Mouse (Mus musculus) CH12.LX (cell line): ENCODE data around the gene Mitf. TPM values are rescaled to one million over a fixed set of nuclear protein-coding genes. Genes with fewer than 3 reads are reported as not detected.

ENCODE experiments used
- DNase-seq: peaks from one replicate; pipeline ENCODE4 v3.0.0-alpha.2; 2013; ENCODE audit errors: extremely low read depth
- H3K27ac ChIP-seq: 2 replicates; pipeline ENCODE4 v1.5.1; 2012; ENCODE audit warnings: low read depth, mild to moderate bottlenecking, control low read depth, moderate library complexity; ENCODE audit not compliant: insufficient read depth
- H3K27me3 ChIP-seq: replicated peaks from 2 replicates; pipeline ENCODE3; 2012; ENCODE audit warnings: inconsistent platforms
- H3K36me3 ChIP-seq, 2 experiments: replicated peaks in 1 of 2; 2 replicates each; pipeline versions ENCODE3 to v1.6.1; 2012; ENCODE audit warnings: inconsistent platforms in 1 of 2, low read length in 1 of 2, mild to moderate bottlenecking in 1 of 2, mixed read lengths in 1 of 2, moderate library complexity in 1 of 2; ENCODE audit not compliant: control insufficient read depth in 1 of 2, insufficient read depth in 1 of 2
- H3K4me1 ChIP-seq, 2 experiments: 2 replicates each; pipeline ENCODE4 v1.6.1; 2012; ENCODE audit warnings: inconsistent platforms in 1 of 2, moderate library complexity in 1 of 2; ENCODE audit not compliant: insufficient read depth in 2 of 2, control insufficient read depth in 1 of 2
- H3K4me2 ChIP-seq: 2 replicates; pipeline ENCODE4 v1.6.1; 2012; ENCODE audit warnings: low read depth, mild to moderate bottlenecking, control low read depth; ENCODE audit not compliant: poor library complexity, insufficient read depth, severe bottlenecking
- H3K4me3 ChIP-seq, 3 experiments: fragments of 150-350 bp in 1 of 3; sonication (generic) in 1 of 3; replicated peaks in 1 of 3; 2 replicates each; pipeline versions ENCODE3 to v1.5.1; 2011 to 2012; ENCODE audit warnings: low read depth in 2 of 3, low read length in 2 of 3, mild to moderate bottlenecking in 2 of 3, moderate library complexity in 2 of 3, control low read depth in 1 of 3, improper control_type of control experiment in 1 of 3, inconsistent platforms in 1 of 3, mixed read lengths in 1 of 3; ENCODE audit not compliant: poor library complexity in 1 of 3
- H3K79me2 ChIP-seq: replicated peaks from 2 replicates; pipeline ENCODE4 v1.6.1; 2012; ENCODE audit warnings: mild to moderate bottlenecking, moderate library complexity; ENCODE audit not compliant: control insufficient read depth, poor library complexity, insufficient read depth, severe bottlenecking; ENCODE audit errors: extremely low read depth
- H3K9ac ChIP-seq: 2 replicates; pipeline ENCODE4 v1.6.1; 2012; ENCODE audit warnings: low read depth, mild to moderate bottlenecking, control low read depth, moderate library complexity; ENCODE audit not compliant: insufficient read depth
- H3K9me3 ChIP-seq: replicated peaks from 2 replicates; pipeline ENCODE3; 2012; ENCODE audit warnings: low read length, inconsistent platforms, mixed read lengths
- BHLHE40 ChIP-seq: IDR thresholded peaks from 2 replicates; pipeline ENCODE4 v1.6.1; 2011; ENCODE audit warnings: mild to moderate bottlenecking, low read depth, low read length, improper control_type of control experiment
- CHD2 ChIP-seq: IDR thresholded peaks from 2 replicates; pipeline ENCODE4 v1.6.1; 2011; ENCODE audit warnings: low read length, improper control_type of control experiment
- E2F4 ChIP-seq: IDR thresholded peaks from 2 replicates; pipeline ENCODE4 v1.6.1; 2011; ENCODE audit warnings: low read depth, low read length, improper control_type of control experiment; ENCODE audit not compliant: insufficient replicate concordance
- EP300 ChIP-seq: IDR thresholded peaks from 2 replicates; pipeline ENCODE4 v1.6.1; 2011; ENCODE audit warnings: low read length, improper control_type of control experiment
- GABPA ChIP-seq: IDR thresholded peaks from 2 replicates; pipeline ENCODE4 v1.6.1; 2012; ENCODE audit warnings: low read depth, low read length, improper control_type of control experiment, inconsistent platforms; ENCODE audit not compliant: insufficient replicate concordance
- HCFC1 ChIP-seq: IDR thresholded peaks from 2 replicates; pipeline ENCODE4 v1.6.1; 2012; ENCODE audit warnings: low read depth, mild to moderate bottlenecking, inconsistent platforms, low read length, improper control_type of control experiment
- IRF4 ChIP-seq: IDR thresholded peaks from 2 replicates; pipeline ENCODE4 v1.6.1; 2014; ENCODE audit warnings: low read depth, mild to moderate bottlenecking, inconsistent platforms, low read length, improper control_type of control experiment
- JUN ChIP-seq: IDR thresholded peaks from 2 replicates; pipeline ENCODE4 v1.6.1; 2011; ENCODE audit warnings: low read depth, mild to moderate bottlenecking, low read length, improper control_type of control experiment, moderate library complexity; ENCODE audit not compliant: insufficient read depth
- JUND ChIP-seq: conservative IDR thresholded peaks from 2 replicates; pipeline ENCODE4 v1.6.1; 2011; ENCODE audit warnings: low read depth, low read length, improper control_type of control experiment
- KAT2A ChIP-seq: IDR thresholded peaks from 2 replicates; pipeline ENCODE4 v1.6.1; 2012; ENCODE audit warnings: low read length, improper control_type of control experiment, inconsistent platforms; ENCODE audit not compliant: insufficient replicate concordance
- MAFK ChIP-seq: IDR thresholded peaks from 2 replicates; pipeline ENCODE4 v1.6.1; 2011; ENCODE audit warnings: low read length, improper control_type of control experiment; ENCODE audit not compliant: insufficient replicate concordance
- MAZ ChIP-seq: IDR thresholded peaks from 2 replicates; pipeline ENCODE4 v1.6.1; 2012; ENCODE audit warnings: low read depth, mild to moderate bottlenecking, inconsistent platforms, low read length, improper control_type of control experiment, moderate library complexity
- MEF2A ChIP-seq: IDR thresholded peaks from 2 replicates; pipeline ENCODE4 v1.6.1; 2014; ENCODE audit warnings: low read depth, mild to moderate bottlenecking, inconsistent platforms, low read length, improper control_type of control experiment, borderline replicate concordance
- NELFE ChIP-seq: IDR thresholded peaks from 2 replicates; pipeline ENCODE4 v1.6.1; 2011; ENCODE audit warnings: low read depth, low read length, improper control_type of control experiment
- PAX5 ChIP-seq: IDR thresholded peaks from 2 replicates; pipeline ENCODE4 v1.6.1; 2012; ENCODE audit warnings: low read length, inconsistent platforms, mixed read lengths
- POLR2AphosphoS2 ChIP-seq: IDR thresholded peaks from 2 replicates; pipeline ENCODE4 v1.6.1; 2011; ENCODE audit warnings: low read depth, low read length, improper control_type of control experiment
- RAD21 ChIP-seq: IDR thresholded peaks from 2 replicates; pipeline ENCODE4 v1.6.1; 2011; ENCODE audit warnings: low read depth, mild to moderate bottlenecking, low read length, improper control_type of control experiment, moderate library complexity
- SIN3A ChIP-seq: IDR thresholded peaks from 2 replicates; pipeline ENCODE4 v1.6.1; 2012; ENCODE audit warnings: low read length, improper control_type of control experiment, inconsistent platforms
- TBP ChIP-seq: conservative IDR thresholded peaks from 2 replicates; pipeline ENCODE4 v1.6.1; 2011; ENCODE audit warnings: low read depth, low read length, improper control_type of control experiment
- TCF12 ChIP-seq: IDR thresholded peaks from 2 replicates; pipeline ENCODE4 v1.6.1; 2014; ENCODE audit warnings: low read depth, mild to moderate bottlenecking, inconsistent platforms, low read length, improper control_type of control experiment
- USF1 ChIP-seq: IDR thresholded peaks from 2 replicates; pipeline ENCODE4 v1.6.1; 2014; ENCODE audit warnings: low read depth, mild to moderate bottlenecking, inconsistent platforms, low read length, improper control_type of control experiment
- USF2 ChIP-seq: conservative IDR thresholded peaks from 2 replicates; pipeline ENCODE4 v1.6.1; 2011; ENCODE audit warnings: low read depth, low read length, improper control_type of control experiment
- ZC3H11A ChIP-seq: IDR thresholded peaks from 2 replicates; pipeline ENCODE4 v1.6.1; 2012; ENCODE audit warnings: low read depth, mild to moderate bottlenecking, inconsistent platforms, low read length, improper control_type of control experiment
- ZKSCAN1 ChIP-seq: IDR thresholded peaks from 2 replicates; pipeline ENCODE4 v1.6.1; 2012; ENCODE audit warnings: low read depth, inconsistent platforms, low read length, improper control_type of control experiment, borderline replicate concordance
- ZMIZ1 ChIP-seq: IDR thresholded peaks from 2 replicates; pipeline ENCODE4 v1.6.1; 2012; ENCODE audit warnings: low read depth, mild to moderate bottlenecking, inconsistent platforms, low read length, improper control_type of control experiment
- ZNF384 ChIP-seq: IDR thresholded peaks from 2 replicates; pipeline ENCODE4 v1.6.1; 2012; ENCODE audit warnings: low read depth, low read length, improper control_type of control experiment, inconsistent platforms
- dilution Hi-C: fragments of 300-500 bp; cut with MboI; formaldehyde crosslinking; loops from 2 replicates; pipeline ENCODE4 v1.14.3; 2020; ENCODE audit warnings: low sequenced_read_pairs; ENCODE audit not compliant: extremely low pct_unique_long_range_greater_than_20kb, extremely low pct_ligation_motif_present
- in situ Hi-C: fragments of 300-500 bp; cut with MboI; formaldehyde crosslinking; loops from 3 replicates; pipeline ENCODE4 v1.14.3; 2019; ENCODE audit warnings: low sequenced_read_pairs, low pct_ligation_motif_present, low pct_unique_long_range_greater_than_20kb, mixed read lengths
- polyA plus RNA-seq: library from polyadenylated mRNA; unstranded; fragments of >175 nt; gene quantifications from 2 replicates; pipeline ENCODE4 v1.2.1, GENCODE M21; 2012; ENCODE audit warnings: low read depth; ENCODE audit not compliant: insufficient read length
- total RNA-seq, 2 experiments: library from RNA; depleted of rRNA; stranded (reverse); fragments of 300-350 nt in 1 of 2; fragments of >200 nt in 1 of 2; gene quantifications; 2 replicates each; pipeline ENCODE4 v1.2.3; 2012 to 2014

Mitf gene
- total and polyA plus RNA-seq, 3 experiments = 3.4 to 4.7 (median 3.6) TPM

DNA sequence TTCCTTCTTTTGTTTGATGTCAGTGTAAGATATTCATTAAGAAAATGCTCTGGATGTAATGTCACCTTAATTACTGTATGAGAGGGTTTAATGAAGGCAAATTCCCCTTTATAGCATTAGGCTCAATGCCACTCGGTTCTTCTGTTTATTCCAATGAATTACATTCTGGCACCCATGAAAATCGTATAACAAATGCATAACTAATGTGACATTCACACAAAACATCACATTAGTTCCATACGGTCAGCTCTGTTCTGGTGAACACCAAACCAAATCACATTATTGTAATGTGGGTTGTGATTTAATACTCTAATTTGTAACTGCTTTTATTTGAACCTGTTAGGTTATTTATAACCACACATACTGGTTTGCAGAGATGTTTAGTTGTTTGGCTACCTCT, 231.7 kb downstream of the Mitf start:
- H3K27me3 ChIP-seq = no peaks in the 10 kb centered on the region
- no peak overlapping the region for H3K4me3 ChIP-seq
- dilution Hi-C loops (no loop called here), in situ Hi-C loops (no loop called here)
- H3K9me3 ChIP-seq = no peaks in the 10 kb centered on the region
- H3K36me3 ChIP-seq = no peaks in the 10 kb centered on the region
- no peak overlapping the region for H3K27ac ChIP-seq
- H3K9ac ChIP-seq = no peak overlapping the region
- H3K79me2 ChIP-seq = no peaks in the 10 kb centered on the region
- H3K4me1 ChIP-seq = peaks cover 3% of the 10 kb centered on the region in 2 experiments; a peak in 3 of 4 replicates
- TF ChIP-seq KAT2A (no peak), TBP (no peak), IRF4 (no peak), ZNF384 (no peak), E2F4 (no peak), MAZ (no peak), RAD21 (no peak), BHLHE40 (no peak), CHD2 (no peak), ZMIZ1 (no peak), TCF12 (no peak), ZC3H11A (no peak), NELFE (no peak), PAX5 (no peak)
- DNase-seq = no peak
- no peak overlapping the region for H3K4me2 ChIP-seq

GRCm38 (mm10) chr6:98041795-98042194, 234.9 kb downstream of the Mitf start:
- Histone ChIP-seq H3K27me3 (no peaks in the 10 kb centered on the region), H3K9me3 (no peaks in the 10 kb centered on the region), H3K4me2 (no peak overlapping the region), H3K36me3 (no peaks in the 10 kb centered on the region), H3K4me1 (peaks cover 3% of the 10 kb centered on the region in 2 experiments; a peak in 3 of 4 replicates), H3K27ac (no peak overlapping the region), H3K79me2 (no peaks in the 10 kb centered on the region), H3K4me3 (no peak overlapping the region), H3K9ac (no peak overlapping the region)
- in situ Hi-C loops = no loop called here
- no peak for DNase-seq
- dilution Hi-C loops = no loop called here
- TF ChIP-seq USF2 (no peak), PAX5 (no peak), HCFC1 (no peak), TCF12 (no peak), TBP (no peak), POLR2AphosphoS2 (no peak), USF1 (no peak), NELFE (no peak), CHD2 (no peak), GABPA (no peak), IRF4 (no peak), EP300 (no peak), RAD21 (no peak), ZKSCAN1 (no peak), MEF2A (no peak), JUN (no peak), SIN3A (no peak), MAFK (no peak), JUND (no peak)
